Mouse (Mus musculus): ENCODE results near the gene Thada. TPM values are rescaled to one million over a fixed set of nuclear protein-coding genes. Genes with fewer than 3 reads are reported as not detected.

The Thada gene
- polyA plus RNA-seq, 1 experiment: 6.8 TPM

DNA sequence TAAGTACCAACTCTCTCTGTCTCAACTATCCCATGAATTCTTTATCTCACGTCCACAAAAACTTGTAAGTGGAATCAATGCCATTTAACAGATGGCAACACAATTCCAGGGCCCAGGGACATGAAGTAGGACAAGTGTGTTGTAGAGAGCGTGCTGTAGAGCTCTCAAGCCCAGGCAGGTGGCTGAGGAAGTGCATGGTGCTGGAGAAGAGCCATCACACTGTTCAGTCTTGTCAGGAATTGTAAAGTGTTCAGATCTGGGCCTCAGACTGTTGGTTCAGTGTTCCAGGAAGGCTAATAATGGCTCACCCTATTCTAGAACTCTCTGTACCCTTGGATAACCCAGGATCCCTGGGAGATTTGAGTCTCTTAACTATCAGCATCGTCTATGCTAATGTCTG lies 321.9 kb downstream of the Thada start:
- 78% methylated on average over 3 of the region's 3 CpGs for WGBS
- no peaks in the 10 kb centered on the region for H3K27me3 ChIP-seq (ENCODE audit: control insufficient read depth, insufficient read depth, low read length)
- DNase-seq: no peak
- TF ChIP-seq CTCF (IDR thresholded peaks at IDR 0.05; ENCODE audit: borderline replicate concordance, insufficient read depth, low read depth, low read length): no peak
- TF ChIP-seq POLR2A (IDR thresholded peaks at IDR 0.05; ENCODE audit: borderline replicate concordance, insufficient read depth, low read length): no peak
- no peak overlapping the region for H3K4me3 ChIP-seq (replicated peaks; ENCODE audit: insufficient read depth, low read depth, low read length)
- peaks cover 9% of the 10 kb centered on the region; the same call in 1 of the 2 replicates for H3K4me1 ChIP-seq (ENCODE audit: control insufficient read depth, insufficient read depth, low read length)
- H3K27ac ChIP-seq (ENCODE audit: insufficient read depth, low read length): no peak overlapping the region

DNA sequence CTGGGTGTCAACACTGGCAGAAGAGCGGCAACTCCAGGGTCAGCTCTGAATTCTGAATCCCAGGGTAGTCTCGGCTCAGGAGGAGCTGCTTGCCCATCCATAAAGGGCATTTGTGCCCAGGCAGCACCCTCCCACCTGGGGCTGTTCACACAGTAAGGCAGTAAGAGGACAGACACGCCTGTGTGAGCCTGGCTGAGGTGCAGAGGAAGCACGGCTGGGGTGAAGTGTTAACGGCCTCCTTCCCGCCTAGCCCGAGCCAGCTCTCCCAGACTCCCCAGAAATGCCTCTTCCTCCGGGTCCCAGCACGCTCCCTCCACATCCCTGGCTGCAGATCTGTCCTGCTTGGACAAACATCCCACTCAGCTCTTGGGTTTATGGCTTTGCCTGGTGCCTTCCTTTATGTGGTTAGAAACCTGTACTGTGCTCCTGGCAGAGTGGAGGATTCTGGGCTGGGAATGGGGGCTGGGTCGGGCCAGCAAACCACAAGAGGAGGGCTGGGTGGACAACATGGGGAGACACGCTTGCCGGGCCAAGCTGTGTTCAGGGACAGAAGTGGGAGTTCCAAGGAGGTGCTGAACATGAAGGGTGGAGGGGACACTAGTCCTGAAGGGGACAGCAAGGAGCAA lies 322.7 kb downstream of the Thada start:
- H3K4me1 ChIP-seq (ENCODE audit: control insufficient read depth, insufficient read depth, low read length): peaks cover 3% of the 10 kb centered on the region; the same call in 1 of the 2 replicates
- H3K27me3 ChIP-seq (ENCODE audit: control insufficient read depth, insufficient read depth, low read length): no peaks in the 10 kb centered on the region
- no peak overlapping the region for H3K27ac ChIP-seq (ENCODE audit: insufficient read depth, low read length)
- no peak for TF ChIP-seq POLR2A (IDR thresholded peaks at IDR 0.05; ENCODE audit: borderline replicate concordance, insufficient read depth, low read length)
- TF ChIP-seq CTCF (IDR thresholded peaks at IDR 0.05; ENCODE audit: borderline replicate concordance, insufficient read depth, low read depth, low read length): no peak
- WGBS: 53% methylated on average over 12 of the region's 12 CpGs
- no peak for DNase-seq
- H3K4me3 ChIP-seq (replicated peaks; ENCODE audit: insufficient read depth, low read depth, low read length): no peak overlapping the region

DNA sequence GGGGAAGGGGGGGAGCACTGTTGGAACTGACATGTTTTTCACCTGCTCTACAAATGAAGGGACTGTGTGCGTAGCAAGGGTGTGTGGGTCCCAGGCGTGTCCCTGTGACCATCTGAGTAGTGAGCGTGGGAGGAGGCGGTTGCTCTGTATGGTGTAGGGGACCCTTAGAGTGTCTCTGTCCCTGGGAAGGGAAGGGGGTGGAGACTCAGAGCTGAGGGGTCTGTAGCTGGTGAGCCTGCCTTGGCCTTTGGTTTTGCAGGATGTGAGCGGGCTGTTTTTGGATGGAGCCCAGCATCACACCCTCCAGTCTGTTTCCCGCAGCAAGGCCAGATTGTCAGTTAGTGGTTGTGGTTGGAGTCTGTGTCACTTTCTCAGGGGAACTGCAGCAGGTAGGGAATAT lies 324.3 kb downstream of the Thada start:
- H3K27ac ChIP-seq (ENCODE audit: insufficient read depth, low read length): no peak overlapping the region
- DNase-seq: no peak
- H3K4me1 ChIP-seq (ENCODE audit: control insufficient read depth, insufficient read depth, low read length): 0 out of 2 replicates have a peak, but pooled peaks cover 3% of the 10 kb centered on the region
- 85% methylated on average over 6 of the region's 6 CpGs for WGBS
- H3K27me3 ChIP-seq (ENCODE audit: control insufficient read depth, insufficient read depth, low read length): no peaks in the 10 kb centered on the region
- H3K4me3 ChIP-seq (replicated peaks; ENCODE audit: insufficient read depth, low read depth, low read length): no peak overlapping the region
- no peak for TF ChIP-seq CTCF (IDR thresholded peaks at IDR 0.05; ENCODE audit: borderline replicate concordance, insufficient read depth, low read depth, low read length)
- no peak for TF ChIP-seq POLR2A (IDR thresholded peaks at IDR 0.05; ENCODE audit: borderline replicate concordance, insufficient read depth, low read length)

DNA sequence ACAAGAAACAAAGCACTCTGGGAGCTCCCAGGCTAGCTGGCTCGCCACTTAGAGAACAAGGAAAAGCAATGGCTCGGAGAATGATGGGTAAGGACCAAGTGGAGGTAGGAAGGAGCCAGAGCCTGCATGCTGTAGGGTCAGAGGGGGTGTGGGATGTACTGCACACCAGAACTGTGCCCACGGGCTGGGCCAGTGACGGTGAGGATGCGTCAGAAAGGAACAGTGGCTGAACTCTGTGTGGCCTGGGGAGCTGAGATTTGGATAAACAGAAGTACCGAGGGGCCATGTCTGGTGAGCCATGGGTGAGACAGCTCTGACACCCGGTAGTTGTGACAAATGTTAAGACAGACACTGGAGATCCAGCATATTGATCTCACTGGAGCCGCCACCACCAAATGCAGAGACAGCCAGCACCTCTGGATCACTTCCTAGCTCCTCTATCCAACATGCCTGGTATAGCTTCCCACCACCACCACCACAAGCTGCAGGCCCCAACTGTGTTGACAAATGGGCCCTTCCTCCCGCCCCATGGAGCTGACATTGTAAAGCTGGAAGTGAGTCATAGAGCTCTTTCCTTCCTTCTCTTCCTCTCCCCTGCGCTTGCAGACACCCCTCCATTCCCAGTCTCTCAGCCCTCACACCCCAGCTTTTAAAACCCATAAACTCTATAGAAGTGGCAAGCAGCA lies 325.0 kb downstream of the Thada start:
- no peaks in the 10 kb centered on the region for H3K27me3 ChIP-seq (ENCODE audit: control insufficient read depth, insufficient read depth, low read length)
- no peak for DNase-seq
- no peak overlapping the region for H3K4me3 ChIP-seq (replicated peaks; ENCODE audit: insufficient read depth, low read depth, low read length)
- 0 out of 2 replicates have a peak, but pooled peaks cover 3% of the 10 kb centered on the region for H3K4me1 ChIP-seq (ENCODE audit: control insufficient read depth, insufficient read depth, low read length)
- TF ChIP-seq CTCF (IDR thresholded peaks at IDR 0.05; ENCODE audit: borderline replicate concordance, insufficient read depth, low read depth, low read length) (no peak), POLR2A (IDR thresholded peaks at IDR 0.05; ENCODE audit: borderline replicate concordance, insufficient read depth, low read length) (no peak)
- H3K27ac ChIP-seq (ENCODE audit: insufficient read depth, low read length): no peak overlapping the region
- 92% methylated on average over 10 of the region's 10 CpGs for WGBS

Other genes starting within 250 kb of the Thada start
- 4.8 and 5.3 TPM in 2 replicates for gene Plekhh2, start 45.7 kb upstream of the Thada start, polyA plus RNA-seq (2012; rRNA removed)
- 15.3 and 17.6 TPM in 2 replicates for gene Dync2li1, start 160.3 kb upstream of the Thada start, polyA plus RNA-seq (2012; rRNA removed)
- not detected in 2 replicates for gene Abcg8, start 210.1 kb upstream of the Thada start, polyA plus RNA-seq (2012; rRNA removed)
- 0.10 and 0.17 TPM in 2 replicates for gene Abcg5, start 216.8 kb upstream of the Thada start, polyA plus RNA-seq (2012; rRNA removed)

All from cerebellum, adult 2 months (tissue).